Mouse (Mus musculus) limb, embryonic 14.5 days (tissue): Measurements from ENCODE around the gene Lars2. TPM values are rescaled to one million over a fixed set of nuclear protein-coding genes. Genes with fewer than 3 reads are reported as not detected.

Source experiments
- ATAC-seq: fragments of 200-750 bp; cut with Nextera tagmentation; 2 replicates; pipeline ENCODE4 v1.8.0; 2017; ENCODE audit warnings: low read depth, moderate number of reproducible peaks, moderate TSS enrichment; ENCODE audit not compliant: low FRiP score
- DNase-seq: peaks from one replicate; pipeline ENCODE4 v3.0.0-alpha.2; 2015; ENCODE audit warnings: low spot score
- H3K27ac ChIP-seq: fragments of 300-500 bp; sonication (generic); replicated peaks from 2 replicates; pipeline ENCODE4 v1.5.1; 2014; ENCODE audit warnings: low read depth, mild to moderate bottlenecking, low read length, moderate library complexity, mixed read lengths
- H3K27me3 ChIP-seq: fragments of 300-500 bp; sonication (generic); 2 replicates; pipeline ENCODE4 v1.6.1; 2014; ENCODE audit warnings: low read length, mixed read lengths; ENCODE audit not compliant: control insufficient read depth, insufficient read depth
- H3K36me3 ChIP-seq: fragments of 300-500 bp; sonication (generic); 2 replicates; pipeline ENCODE4 v1.6.1; 2014; ENCODE audit warnings: mild to moderate bottlenecking, low read length, moderate library complexity, mixed read lengths; ENCODE audit not compliant: control insufficient read depth, insufficient read depth
- H3K4me1 ChIP-seq: fragments of 300-500 bp; sonication (generic); 2 replicates; pipeline ENCODE4 v1.6.1; 2014; ENCODE audit warnings: antibody characterized with exemption, low read length, mixed read lengths; ENCODE audit not compliant: control insufficient read depth, insufficient read depth
- H3K4me2 ChIP-seq: fragments of 300-500 bp; sonication (generic); replicated peaks from 2 replicates; pipeline ENCODE4 v1.6.1; 2014; ENCODE audit warnings: low read depth, mild to moderate bottlenecking, low read length, moderate library complexity; ENCODE audit not compliant: severe bottlenecking
- H3K4me3 ChIP-seq: fragments of 300-500 bp; sonication (generic); replicated peaks from 2 replicates; pipeline ENCODE4 v1.5.1; 2014; ENCODE audit warnings: low read length
- H3K9ac ChIP-seq: fragments of 300-500 bp; sonication (generic); 2 replicates; pipeline ENCODE4 v1.6.1; 2014; ENCODE audit warnings: mild to moderate bottlenecking, low read depth, low read length, moderate library complexity; ENCODE audit not compliant: severe bottlenecking
- H3K9me3 ChIP-seq: fragments of 300-500 bp; sonication (generic); 2 replicates; pipeline ENCODE4 v1.6.1; 2016; ENCODE audit warnings: low read length; ENCODE audit not compliant: control insufficient read depth
- POLR2A ChIP-seq: fragments of 200-500 bp; IDR thresholded peaks from 2 replicates; pipeline ENCODE4 v1.8.0; 2012; ENCODE audit warnings: inconsistent platforms, mild to moderate bottlenecking, moderate library complexity, borderline replicate concordance; ENCODE audit not compliant: insufficient read depth, insufficient read length; ENCODE audit errors: extremely low read depth
- WGBS: fragments of 180-500 bp; shearing (Covaris S2); extraction: QIAGEN DNeasy Blood & Tissue Kit; methylation state at CpG from one replicate; pipeline ENCODE4 v1.1.7; 2014; 5-methylcytosine and 5-hydroxymethylcytosine counted together
- polyA plus RNA-seq, 2 experiments: library from polyadenylated mRNA; depleted of rRNA in 1 of 2; stranded (reverse) in 1 of 2; unstranded in 1 of 2; fragments of >200 nt; fragmentation: Nextera tagmentation in 1 of 2; extraction: Ambion mirVana in 1 of 2; gene quantifications; 2 replicates each; pipeline versions ENCODE4 v1.2.1 to v1.2.3; 2012 to 2014

Gene Lars2
- polyA plus RNA-seq, 2 experiments: 678 to 1,593 TPM

DNA sequence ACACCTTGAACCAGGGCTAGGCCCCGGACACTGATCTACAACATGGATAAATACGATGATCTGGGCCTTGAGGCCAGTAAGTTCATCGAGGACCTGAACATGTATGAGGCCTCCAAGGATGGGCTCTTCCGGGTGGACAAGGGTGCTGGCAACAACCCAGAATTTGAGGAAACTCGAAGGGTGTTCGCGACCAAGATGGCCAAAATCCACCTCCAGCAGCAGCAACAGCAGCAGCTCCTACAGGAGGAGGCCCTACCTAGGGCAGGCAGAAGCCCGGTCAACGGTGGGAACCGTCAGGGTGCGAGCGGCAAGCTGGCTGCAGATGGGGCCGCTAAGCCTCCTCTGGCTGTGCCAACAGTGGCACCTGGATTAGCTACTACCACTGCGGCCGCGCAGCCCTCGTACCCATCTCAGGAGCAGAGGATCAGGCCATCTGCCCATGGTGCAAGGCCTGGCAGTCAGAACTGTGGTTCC is 112.5 kb downstream of the Lars2 start:
- ATAC-seq: no peak
- Histone ChIP-seq H3K4me2 (peak overlapping the region; percentile 79), H3K9ac (peak overlapping the region; percentile 74), H3K4me3 (peak overlapping the region; percentile 71), H3K9me3 (no peaks in the 10 kb centered on the region), H3K27ac (peak overlapping the region; percentile 76), H3K4me1 (peaks cover 50% of the 10 kb centered on the region), H3K27me3 (no peaks in the 10 kb centered on the region), H3K36me3 (peaks cover 18% of the 10 kb centered on the region)
- no peak for TF ChIP-seq POLR2A
- DNase-seq: no peak
- 18% methylated on average over 17 of the region's 17 CpGs for WGBS

DNA sequence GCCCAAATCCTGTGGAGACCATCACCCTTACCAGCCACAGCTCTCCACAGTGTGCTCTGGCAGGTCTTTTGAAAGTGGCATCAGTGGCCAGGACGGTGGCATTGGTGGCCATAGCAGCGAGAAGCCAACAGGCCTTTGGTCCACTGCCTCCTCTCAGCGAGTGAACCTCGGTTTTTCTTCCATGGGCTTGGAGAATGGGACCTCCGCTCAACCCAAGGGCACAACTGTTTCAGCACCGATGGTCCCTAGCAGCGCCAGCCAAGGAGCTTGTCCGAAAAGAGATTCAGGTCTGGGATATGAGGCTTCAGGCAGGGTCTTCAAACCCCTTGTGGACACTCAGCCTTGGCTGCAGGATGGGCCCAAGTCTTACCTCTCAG is 113.1 kb downstream of the Lars2 start:
- peaks cover 50% of the 10 kb centered on the region for H3K4me1 ChIP-seq
- H3K9ac ChIP-seq: peak overlapping the region; percentile 74
- H3K9me3 ChIP-seq: no peaks in the 10 kb centered on the region
- peaks cover 25% of the 10 kb centered on the region for H3K36me3 ChIP-seq
- no peak for DNase-seq
- no peak overlapping the region for H3K27ac ChIP-seq
- no peak for ATAC-seq
- TF ChIP-seq POLR2A: no peak
- H3K4me3 ChIP-seq: peak overlapping the region; percentile 71
- peak overlapping the region; percentile 79 for H3K4me2 ChIP-seq
- WGBS: 86% methylated on average over 8 of the region's 8 CpGs
- H3K27me3 ChIP-seq: no peaks in the 10 kb centered on the region

DNA sequence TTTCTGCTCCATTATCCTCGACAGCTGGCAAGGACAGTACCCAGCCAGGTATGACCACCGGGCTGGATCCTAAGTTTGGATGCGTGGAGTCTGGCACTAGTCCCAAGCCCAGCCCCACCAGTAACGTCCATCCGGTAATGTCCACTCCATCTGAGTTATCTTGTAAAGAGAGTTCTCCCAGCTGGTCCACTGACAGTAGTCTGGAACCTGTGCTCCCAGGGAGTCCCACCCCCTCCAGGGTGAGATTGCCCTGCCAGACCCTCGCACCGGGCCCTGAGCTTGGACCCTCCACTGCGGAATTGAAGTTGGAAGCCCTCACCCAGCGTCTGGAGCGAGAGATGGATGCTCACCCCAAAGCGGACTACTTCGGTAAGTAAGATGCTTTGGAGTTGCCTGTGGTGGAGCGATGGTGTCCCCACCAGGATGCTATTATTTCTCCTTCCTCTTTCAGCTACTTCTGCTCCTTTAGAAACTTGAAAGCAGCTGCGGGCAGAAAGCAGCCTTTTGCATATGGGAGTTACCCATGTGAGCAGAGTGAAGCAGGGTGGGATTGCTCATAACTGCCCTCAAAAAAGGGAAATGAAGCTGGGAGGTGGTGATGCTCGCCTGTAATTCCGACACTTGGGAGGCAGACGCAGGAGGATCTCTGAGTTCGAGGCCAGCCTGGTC is 113.7 kb downstream of the Lars2 start:
- DNase-seq: no peak
- H3K27ac ChIP-seq: no peak overlapping the region
- peak overlapping the region; percentile 79 for H3K4me2 ChIP-seq
- no peaks in the 10 kb centered on the region for H3K9me3 ChIP-seq
- H3K27me3 ChIP-seq: no peaks in the 10 kb centered on the region
- no peak for TF ChIP-seq POLR2A
- 83% methylated on average over 18 of the region's 18 CpGs for WGBS
- H3K36me3 ChIP-seq: peaks cover 27% of the 10 kb centered on the region
- H3K4me1 ChIP-seq: peaks cover 50% of the 10 kb centered on the region
- H3K9ac ChIP-seq: peak overlapping the region; percentile 32; the same call in 1 of the 2 replicates
- ATAC-seq: no peak
- peak overlapping the region; percentile 71 for H3K4me3 ChIP-seq

DNA sequence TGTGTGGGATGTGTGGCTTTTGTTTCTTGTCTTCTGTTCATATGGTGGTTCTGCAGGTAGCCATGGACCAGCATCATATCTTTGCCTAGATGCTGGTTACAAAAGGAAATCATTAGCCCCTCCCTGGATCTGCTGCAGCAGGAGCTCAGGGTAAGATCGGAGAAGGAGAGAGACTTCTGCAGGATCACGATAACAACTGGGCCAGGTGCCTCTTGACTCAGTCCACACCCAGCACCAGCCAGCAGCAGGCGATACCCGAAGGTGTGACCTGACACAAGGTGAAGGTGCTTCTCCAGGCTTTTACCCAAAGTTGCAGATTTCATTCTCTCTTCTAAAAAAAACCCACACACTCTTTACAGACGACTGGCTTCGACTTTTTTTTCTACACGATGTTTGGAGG is 114.4 kb downstream of the Lars2 start:
- peaks cover 50% of the 10 kb centered on the region for H3K4me1 ChIP-seq
- H3K4me3 ChIP-seq: peak overlapping the region; percentile 71
- no peak for DNase-seq
- peak overlapping the region; percentile 79 for H3K4me2 ChIP-seq
- H3K36me3 ChIP-seq: peaks cover 27% of the 10 kb centered on the region
- no peaks in the 10 kb centered on the region for H3K9me3 ChIP-seq
- no peaks in the 10 kb centered on the region for H3K27me3 ChIP-seq
- no peak for TF ChIP-seq POLR2A
- H3K9ac ChIP-seq: peak overlapping the region; percentile 22; the same call in 1 of the 2 replicates
- no peak for ATAC-seq
- 51% methylated on average over 7 of the region's 7 CpGs for WGBS
- no peak overlapping the region for H3K27ac ChIP-seq

DNA sequence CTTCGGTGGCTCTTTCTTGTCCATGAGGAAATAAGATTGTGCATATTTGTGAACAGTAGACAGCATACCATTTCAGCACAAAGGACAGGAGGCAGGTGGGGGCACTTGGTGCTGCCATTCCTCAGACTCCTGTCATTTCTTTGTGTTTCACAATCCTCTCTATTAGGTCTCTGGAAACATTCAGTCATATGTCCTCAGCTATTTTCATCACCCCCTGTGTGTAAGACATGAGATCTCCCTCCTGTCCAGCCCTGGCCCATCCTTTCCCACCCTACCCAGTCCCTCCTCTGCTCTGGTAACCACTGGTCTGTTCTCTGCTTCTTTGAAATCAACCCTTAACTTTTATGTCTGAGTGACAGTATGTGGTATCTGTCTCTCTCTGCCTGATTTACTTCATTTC is 116.9 kb downstream of the Lars2 start:
- ATAC-seq (no peak), DNase-seq (no peak)
- 96% methylated on average over 1 of the region's 1 CpGs for WGBS
- H3K9me3 ChIP-seq: no peaks in the 10 kb centered on the region
- H3K36me3 ChIP-seq: peaks cover 40% of the 10 kb centered on the region
- no peaks in the 10 kb centered on the region for H3K27me3 ChIP-seq
- no peak overlapping the region for H3K9ac ChIP-seq
- no peak overlapping the region for H3K27ac ChIP-seq
- H3K4me2 ChIP-seq: no peak overlapping the region
- peaks cover 47% of the 10 kb centered on the region for H3K4me1 ChIP-seq
- no peak overlapping the region for H3K4me3 ChIP-seq
- TF ChIP-seq POLR2A: no peak
